Mouse (Mus musculus) cortical plate, adult 2 months (tissue): Measurements from ENCODE around the gene Ovol1. TPM values are rescaled to one million over a fixed set of nuclear protein-coding genes. Genes with fewer than 3 reads are reported as not detected.

Experiments
- H3K27ac ChIP-seq: fragments of 200-500 bp; 2 replicates; pipeline ENCODE4 v1.5.1; 2012; ENCODE audit warnings: low read length, control low read depth, inconsistent platforms; ENCODE audit not compliant: insufficient read depth
- H3K4me1 ChIP-seq: fragments of 200-500 bp; 2 replicates; pipeline ENCODE4 v1.6.1; 2011; ENCODE audit warnings: low read length; ENCODE audit not compliant: control insufficient read depth, insufficient read depth
- H3K4me3 ChIP-seq: fragments of 200-500 bp; 2 replicates; pipeline ENCODE4 v1.5.1; 2011; ENCODE audit warnings: mild to moderate bottlenecking, low read length, control low read depth; ENCODE audit not compliant: insufficient read depth
- CTCF ChIP-seq: fragments of 200-500 bp; IDR thresholded peaks from 2 replicates; pipeline ENCODE4 v1.5.1; 2011; ENCODE audit warnings: mild to moderate bottlenecking, control low read depth, low read length; ENCODE audit not compliant: insufficient read depth; ENCODE audit errors: extremely low read depth
- POLR2A ChIP-seq: fragments of 200-500 bp; IDR thresholded peaks from 2 replicates; pipeline ENCODE4 v1.6.1; 2011; ENCODE audit warnings: mild to moderate bottlenecking, low read length, control low read depth; ENCODE audit not compliant: insufficient read depth; ENCODE audit errors: extremely low read depth
- polyA plus RNA-seq: library from polyadenylated mRNA; depleted of rRNA; stranded (reverse); fragments of >200 nt; gene quantifications from 2 replicates; pipeline ENCODE4 v1.2.3, GENCODE M21; 2012

The Ovol1 gene
- polyA plus RNA-seq, 1 experiment, result 0.02 TPM

- no peaks in the 10 kb centered on the region for H3K4me1 ChIP-seq
- peak overlapping the region; percentile 4; the same call in 1 of the 2 replicates for H3K4me3 ChIP-seq
- H3K27ac ChIP-seq, result no peak overlapping the region
- no peak for TF ChIP-seq POLR2A
- TF ChIP-seq CTCF, result no peak
Measured at GRCm38 (mm10) chr19:5559631-5560456, 602 bp downstream of the Ovol1 start.

DNA sequence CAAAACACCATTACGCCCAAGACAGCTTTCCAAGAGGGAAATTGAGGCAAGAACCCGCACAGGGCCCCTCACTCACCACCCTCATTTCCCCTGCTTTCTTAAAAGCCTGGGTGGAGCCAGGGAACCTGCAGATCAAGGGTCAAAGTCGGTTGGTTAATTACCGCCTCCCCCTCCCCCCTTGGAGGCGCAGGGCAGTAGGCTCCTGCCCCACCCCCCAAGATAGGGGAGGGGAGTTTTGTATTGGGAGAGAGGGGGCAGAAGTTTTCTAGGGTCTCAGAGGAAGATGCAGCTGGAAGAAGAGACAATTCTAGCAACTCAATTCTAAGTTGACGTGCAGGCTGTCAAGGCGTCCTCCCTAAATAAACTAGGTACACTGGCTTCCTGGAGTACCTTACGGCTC is 1.2 kb downstream of the Ovol1 start:
- H3K4me3 ChIP-seq, result no peak overlapping the region
- H3K4me1 ChIP-seq, result no peaks in the 10 kb centered on the region
- no peak overlapping the region for H3K27ac ChIP-seq
- TF ChIP-seq CTCF, result no peak
- no peak for TF ChIP-seq POLR2A

- H3K4me3 ChIP-seq, result no peak overlapping the region
- no peaks in the 10 kb centered on the region for H3K4me1 ChIP-seq
- H3K27ac ChIP-seq, result no peak overlapping the region
- TF ChIP-seq CTCF (no peak), POLR2A (no peak)
Measured at GRCm38 (mm10) chr19:5558770-5559169, 1.7 kb downstream of the Ovol1 start.

- Histone ChIP-seq H3K4me3 (no peak overlapping the region), H3K4me1 (no peaks in the 10 kb centered on the region), H3K27ac (no peak overlapping the region)
- TF ChIP-seq POLR2A (no peak), CTCF (no peak)
Measured at GRCm38 (mm10) chr19:5558169-5558568, 2.3 kb downstream of the Ovol1 start.

DNA sequence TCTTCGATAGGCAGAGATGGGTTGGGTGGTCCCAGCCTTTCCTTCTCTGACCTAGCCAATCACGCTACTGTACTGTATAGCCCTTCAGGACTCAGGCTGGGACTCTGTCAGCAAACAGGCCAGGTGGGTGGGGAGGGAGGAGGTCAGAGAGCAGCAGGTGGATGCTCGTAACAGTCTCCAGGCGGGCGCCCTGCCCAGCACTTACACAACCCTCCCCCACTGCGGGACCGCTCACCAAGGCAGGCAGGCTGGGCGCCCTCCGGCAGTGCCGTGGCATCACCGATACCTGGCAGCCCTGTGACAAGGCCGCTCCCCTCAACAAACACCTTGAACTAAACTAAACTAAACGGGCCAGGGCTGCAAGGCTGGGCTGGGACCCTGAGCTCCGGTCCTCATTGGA is 6.2 kb downstream of the Ovol1 start:
- no peak for TF ChIP-seq CTCF
- TF ChIP-seq POLR2A, result no peak
- Histone ChIP-seq H3K27ac (no peak overlapping the region), H3K4me1 (no peaks in the 10 kb centered on the region), H3K4me3 (no peak overlapping the region)

DNA sequence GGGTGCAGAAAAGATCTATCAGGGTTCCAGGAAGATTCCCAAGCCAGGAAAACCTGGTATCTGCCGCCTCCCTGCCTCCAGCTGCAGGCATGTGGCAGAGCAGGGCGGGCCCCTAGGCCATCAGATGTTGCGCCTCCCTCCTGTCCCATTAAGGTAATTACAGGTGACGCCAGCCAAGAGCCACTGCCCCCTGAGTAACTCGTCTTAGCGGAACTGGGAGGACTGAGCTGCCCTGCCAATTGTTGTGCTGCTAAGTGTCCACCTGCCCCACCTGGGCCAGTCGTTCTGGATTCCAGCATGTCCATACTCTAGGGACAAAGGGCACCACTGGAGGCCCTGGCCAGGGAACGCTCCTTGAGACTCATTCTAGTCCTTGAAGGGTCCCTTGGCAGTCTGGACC is 6.6 kb downstream of the Ovol1 start:
- TF ChIP-seq POLR2A (no peak), CTCF (no peak)
- H3K4me3 ChIP-seq, result no peak overlapping the region
- no peaks in the 10 kb centered on the region for H3K4me1 ChIP-seq
- no peak overlapping the region for H3K27ac ChIP-seq

GRCm38 (mm10) chr19:5547471-5548056 is 12.9 kb downstream of the Ovol1 start:
- H3K4me1 ChIP-seq, result no peaks in the 10 kb centered on the region
- no peak overlapping the region for H3K4me3 ChIP-seq
- H3K27ac ChIP-seq, result no peak overlapping the region
- no peak for TF ChIP-seq CTCF
- no peak for TF ChIP-seq POLR2A

- Histone ChIP-seq H3K27ac (no peak overlapping the region), H3K4me3 (no peak overlapping the region), H3K4me1 (no peaks in the 10 kb centered on the region)
- TF ChIP-seq POLR2A (no peak), CTCF (no peak)
Measured at GRCm38 (mm10) chr19:5544031-5544430, 16.4 kb downstream of the Ovol1 start.

GRCm38 (mm10) chr19:5543362-5543761 is 17.1 kb downstream of the Ovol1 start:
- TF ChIP-seq POLR2A (no peak), CTCF (no peak)
- Histone ChIP-seq H3K4me3 (no peak overlapping the region), H3K27ac (no peak overlapping the region)

DNA sequence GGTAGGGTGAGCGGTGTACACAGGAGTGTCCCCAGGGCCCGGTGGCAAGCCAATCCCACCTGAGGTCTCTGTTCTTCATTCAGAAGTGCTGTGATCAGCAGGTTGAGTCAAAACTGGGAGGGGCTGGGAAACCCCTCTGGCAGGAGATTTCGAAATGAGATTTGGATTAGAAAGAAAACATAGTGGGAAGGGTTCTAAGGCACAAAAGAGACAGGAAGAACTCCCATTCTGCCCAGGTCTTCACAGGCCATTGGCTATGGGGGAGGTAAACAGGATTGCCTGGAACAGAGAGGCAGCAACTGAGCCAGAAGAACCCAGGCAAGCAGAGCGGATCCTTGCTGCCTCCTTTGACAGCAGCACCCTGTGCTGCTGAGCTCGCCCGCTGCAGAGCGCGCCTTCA is 21.7 kb downstream of the Ovol1 start:
- H3K4me3 ChIP-seq, result no peak overlapping the region
- no peak overlapping the region for H3K27ac ChIP-seq
- no peaks in the 10 kb centered on the region for H3K4me1 ChIP-seq
- TF ChIP-seq CTCF, result no peak
- no peak for TF ChIP-seq POLR2A

More at GRCm38 (mm10) chr19:5543362-5543761, 17.1 kb downstream of the Ovol1 start:
- H3K4me1 ChIP-seq, result no peaks in the 10 kb centered on the region
